Mouse (Mus musculus) granulocyte monocyte progenitor cell, adult 5-6 weeks (primary cell): Measurements from ENCODE around the gene Ccdc113. TPM values are rescaled to one million over a fixed set of nuclear protein-coding genes. Genes with fewer than 3 reads are reported as not detected.
A peak's percentile ranks its signal among the peaks of the same experiment; 100 is the strongest.
"Not testable (repeated sequence)": the region's sequence is repeated elsewhere in the genome, so short reads cannot be mapped to it uniquely, and the experiment has no call there.

ENCODE experiments used
- ATAC-seq: replicated peaks from 2 replicates; pipeline ENCODE4 v1.8.0; 2016; ENCODE audit warnings: mild to moderate bottlenecking, moderate TSS enrichment, inconsistent platforms; ENCODE audit not compliant: poor library complexity, severe bottlenecking
- total RNA-seq, 2 experiments: library from RNA; stranded (forward) in 1 of 2; stranded (reverse) in 1 of 2; fragments of 200-712, 200-1000 nt in 1 of 2; fragments of >200 nt in 1 of 2; fragmentation: Nextera tagmentation in 1 of 2; gene quantifications; 2 replicates each; pipeline ENCODE4 v1.2.3; 2014 to 2017

The Ccdc113 gene
- total RNA-seq, 2 experiments from 2014 or later: not detected

DNA sequence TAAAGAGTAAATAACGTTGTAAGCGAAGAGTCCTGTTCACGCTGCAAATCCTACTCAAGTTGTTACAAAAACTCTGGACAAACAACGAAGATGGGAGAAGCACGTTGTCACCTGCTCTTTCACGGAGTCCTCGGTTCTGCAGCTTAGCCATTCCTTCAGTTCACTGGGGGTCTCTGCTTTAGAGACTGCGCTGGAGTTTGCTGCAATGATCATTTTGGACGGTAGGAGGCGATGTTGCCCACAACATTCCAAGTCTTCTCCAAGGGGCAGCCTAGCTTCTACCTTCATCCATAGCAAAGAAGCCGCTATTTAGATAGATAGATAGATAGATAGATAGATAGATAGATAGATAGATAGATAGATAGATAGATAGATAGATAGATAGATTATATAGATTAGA is 66.0 kb downstream of the Ccdc113 start:
- peak; percentile 76 for ATAC-seq

GRCm38 (mm10) chr8:95601306-95601705 is 67.4 kb downstream of the Ccdc113 start:
- no peak for ATAC-seq

- no peak for ATAC-seq
Measured at GRCm38 (mm10) chr8:95602168-95602567, 68.3 kb downstream of the Ccdc113 start.

- not testable (repeated sequence) for ATAC-seq
Measured at GRCm38 (mm10) chr8:95606509-95606908, 72.6 kb downstream of the Ccdc113 start.

- ATAC-seq: no peak
Measured at GRCm38 (mm10) chr8:95607210-95607609, 73.3 kb downstream of the Ccdc113 start.

Other genes starting within 250 kb of the Ccdc113 start
- 8.2 and 8.5 TPM in 2 replicates for gene Cngb1, start 227.5 kb upstream of the Ccdc113 start, total RNA-seq (2014; fragmentation: Nextera tagmentation)
- 8.6 and 10.0 TPM in 2 replicates for gene Cngb1, start 227.5 kb upstream of the Ccdc113 start, total RNA-seq (2017)
- gene Tepp, start 223.5 kb upstream of the Ccdc113 start, total RNA-seq (2014; fragmentation: Nextera tagmentation): not detected in 2 replicates
- gene Tepp, start 223.5 kb upstream of the Ccdc113 start, total RNA-seq (2017): not detected in 2 replicates
- 5.4 and 6.9 TPM in 2 replicates for gene Zfp319, start 202.1 kb upstream of the Ccdc113 start, total RNA-seq (2014; fragmentation: Nextera tagmentation)
- gene Zfp319, start 202.1 kb upstream of the Ccdc113 start, total RNA-seq (2017): 1.6 and 2.2 TPM in 2 replicates
- gene Usb1, start 201.8 kb upstream of the Ccdc113 start, total RNA-seq (2014; fragmentation: Nextera tagmentation): 41.5 and 44.1 TPM in 2 replicates
- 31.4 and 36.8 TPM in 2 replicates for gene Usb1, start 201.8 kb upstream of the Ccdc113 start, total RNA-seq (2017)
- gene Mmp15, start 181.8 kb upstream of the Ccdc113 start, total RNA-seq (2014; fragmentation: Nextera tagmentation): not detected in 2 replicates
- 0.13 and 0.21 TPM in 2 replicates for gene Mmp15, start 181.8 kb upstream of the Ccdc113 start, total RNA-seq (2017)
- 62.1 and 78.1 TPM in 2 replicates for gene Cfap20, start 99.2 kb upstream of the Ccdc113 start, total RNA-seq (2014; fragmentation: Nextera tagmentation)
- gene Cfap20, start 99.2 kb upstream of the Ccdc113 start, total RNA-seq (2017): 62.8 and 65.6 TPM in 2 replicates
- gene Csnk2a2, start 44.0 kb upstream of the Ccdc113 start, total RNA-seq (2014; fragmentation: Nextera tagmentation): 78.4 and 99.4 TPM in 2 replicates
- gene Csnk2a2, start 44.0 kb upstream of the Ccdc113 start, total RNA-seq (2017): 22.6 and 43.6 TPM in 2 replicates
- not detected in 2 replicates for gene Prss54, start 42.3 kb downstream of the Ccdc113 start, total RNA-seq (2014; fragmentation: Nextera tagmentation)
- not detected in 2 replicates for gene Prss54, start 42.3 kb downstream of the Ccdc113 start, total RNA-seq (2017)
- gene Gins3, start 99.4 kb downstream of the Ccdc113 start, total RNA-seq (2014; fragmentation: Nextera tagmentation): 11.6 and 12.4 TPM in 2 replicates
- 25.2 and 25.5 TPM in 2 replicates for gene Gins3, start 99.4 kb downstream of the Ccdc113 start, total RNA-seq (2017)
- not detected in 2 replicates for gene Ndrg4, start 142.9 kb downstream of the Ccdc113 start, total RNA-seq (2014; fragmentation: Nextera tagmentation)
- not detected in 2 replicates for gene Ndrg4, start 142.9 kb downstream of the Ccdc113 start, total RNA-seq (2017)
- 16.6 and 16.8 TPM in 2 replicates for gene Setd6, start 181.8 kb downstream of the Ccdc113 start, total RNA-seq (2014; fragmentation: Nextera tagmentation)
- gene Setd6, start 181.8 kb downstream of the Ccdc113 start, total RNA-seq (2017): 42.0 and 48.1 TPM in 2 replicates